8 mouse cellular contexts compared by ENCODE assay signal in the genomic region with DNA sequence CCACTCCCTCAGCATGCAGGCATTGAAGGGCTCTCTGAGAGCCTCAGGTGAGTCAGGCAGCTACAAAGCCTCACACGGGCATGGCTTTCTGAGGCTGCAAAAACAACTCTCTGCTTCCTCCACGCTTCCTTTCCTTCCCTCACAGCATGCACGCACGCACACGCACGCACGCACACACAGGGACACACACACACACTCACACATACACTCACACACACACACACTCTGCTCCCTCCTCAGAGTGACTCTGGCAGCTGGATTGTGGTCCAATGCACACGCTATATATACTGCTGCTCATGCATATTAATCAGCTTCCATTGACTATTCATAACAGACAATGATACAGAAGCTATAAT.
A peak's percentile ranks its signal among the peaks of the same experiment; 100 is the strongest.
DNase-seq lines count a peak whose midpoint lies in the region; ATAC-seq and TF ChIP-seq lines count a peak whose summit lies in the region.

No protein-coding gene starts in this region.

- no peak for TF ChIP-seq CTCF in brain, embryonic 14.5 days (IDR thresholded peaks at IDR 0.05; ENCODE audit: borderline replicate concordance, extremely low read depth, insufficient read depth, insufficient read length)

- no peaks in the 10 kb centered on the region for H3K27me3 ChIP-seq in heart, embryonic 16.5 days (ENCODE audit: control insufficient read depth, insufficient read depth, low read length)
- peaks cover 3% of the 10 kb centered on the region; the same call in 1 of the 2 replicates for H3K27me3 ChIP-seq in midbrain, embryonic 13.5 days

- H3K36me3 ChIP-seq in heart, embryonic 16.5 days (ENCODE audit: control insufficient read depth, insufficient read depth), result no peaks in the 10 kb centered on the region
- no peaks in the 10 kb centered on the region for H3K36me3 ChIP-seq in midbrain, embryonic 13.5 days

- no peak overlapping the region for H3K27ac ChIP-seq in heart, embryonic 16.5 days (ENCODE audit: low read length)
- peak overlapping the region; percentile 69 for H3K27ac ChIP-seq in midbrain, embryonic 13.5 days

- H3K4me2 ChIP-seq in heart, embryonic 16.5 days (ENCODE audit: low read depth, low read length), result peak overlapping the region; percentile 15; the same call in 1 of the 2 replicates
- peak overlapping the region; percentile 74 for H3K4me2 ChIP-seq in midbrain, embryonic 13.5 days (replicated peaks)

- intact Hi-C loops in heart, postnatal 36 days (cut with DNase I), result loop anchor here (1.0 kb wide), 1 partner anchor 317 kb away; no protein-coding TSS in a partner anchor
- intact Hi-C loops in heart, postnatal 25 days (cut with DNase I), result no loop called here

- TF ChIP-seq POLR2A in brain, embryonic 14.5 days (IDR thresholded peaks at IDR 0.05; ENCODE audit: borderline replicate concordance, extremely low read depth, insufficient read depth, insufficient read length, poor library complexity, severe bottlenecking), result no peak

- no peak overlapping the region for H3K4me3 ChIP-seq in heart, embryonic 16.5 days (ENCODE audit: low read length)
- peak overlapping the region; percentile 45 for H3K4me3 ChIP-seq in midbrain, embryonic 13.5 days (replicated peaks)

- H3K9me3 ChIP-seq in heart, embryonic 16.5 days (replicated peaks; ENCODE audit: control insufficient read depth, low read length), result no peaks in the 10 kb centered on the region
- no peaks in the 10 kb centered on the region for H3K9me3 ChIP-seq in midbrain, embryonic 13.5 days

- no peak for ATAC-seq in heart, embryonic 16.5 days (replicated peaks; ENCODE audit: extremely low read depth, insufficient read depth, low FRiP score)
- ATAC-seq in midbrain, embryonic 13.5 days, result peak; percentile 86

- 31% methylated on average over 8 of the region's 8 CpGs for WGBS in heart, embryonic 16.5 days
- 9% methylated on average over 8 of the region's 8 CpGs for WGBS in midbrain, embryonic 13.5 days

- peaks cover 12% of the 10 kb centered on the region for H3K4me1 ChIP-seq in heart, embryonic 16.5 days (ENCODE audit: control insufficient read depth, insufficient read depth, low read length)
- H3K4me1 ChIP-seq in midbrain, embryonic 13.5 days (replicated peaks), result peaks cover 39% of the 10 kb centered on the region

- no peak for DNase-seq in heart, postnatal 36 days
- peak; percentile 89 for DNase-seq in brain, embryonic 14.5 days (ENCODE audit: low read depth)
- peak; percentile 22 to 37 for DNase-seq in frontal cortex, postnatal 14 days (ENCODE audit: low spot score in 2 of 2)
- no peak for DNase-seq in thymus, postnatal 36 days
- no peak for DNase-seq in c-Kit-positive CD71-positive TER-119-positive erythroid progenitor cells, embryonic 14.5 days (ENCODE audit: low spot score)
- DNase-seq in heart, postnatal 25 days (ENCODE audit: low spot score), result no peak

- H3K9ac ChIP-seq in heart, embryonic 16.5 days (ENCODE audit: low read length), result no peak overlapping the region
- peak overlapping the region; percentile 60 for H3K9ac ChIP-seq in midbrain, embryonic 13.5 days (replicated peaks)

Comparison
In these comparisons a context has a peak if more than half of its experiments do, and no peak if none do; other contexts are left out.
1. DNase-seq: peak in brain, embryonic 14.5 days (single experiment) and frontal cortex, postnatal 14 days (2 of 2); none in heart, postnatal 36 days (0 of 2), thymus, postnatal 36 days (0 of 2), c-Kit-positive CD71-positive TER-119-positive erythroid progenitor cells, embryonic 14.5 days (single experiment) and heart, postnatal 25 days (single experiment).